Mouse (Mus musculus) C2C12 (cell line): ENCODE measurements around the gene Rcor1. TPM values are rescaled to one million over a fixed set of nuclear protein-coding genes. Genes with fewer than 3 reads are reported as not detected.

Experiments
- H3K27me3 ChIP-seq: one replicate; pipeline ENCODE4 v1.6.1; 2011; ENCODE audit not compliant: control insufficient read depth, insufficient read depth, insufficient read length
- H3K36me3 ChIP-seq: one replicate; pipeline ENCODE4 v1.6.1; 2011; ENCODE audit not compliant: control insufficient read depth, insufficient read depth
- H3K4me3 ChIP-seq: one replicate; pipeline ENCODE4 v1.5.1; 2011; ENCODE audit warnings: mild to moderate bottlenecking, control low read depth; ENCODE audit not compliant: poor library complexity, insufficient read depth, severe bottlenecking
- H3K79me2 ChIP-seq: one replicate; pipeline ENCODE4 v1.6.1; 2011; ENCODE audit not compliant: control insufficient read depth, insufficient read depth
- H3K79me3 ChIP-seq: one replicate; pipeline ENCODE4 v1.6.1; 2011; ENCODE audit warnings: low read depth, control low read depth
- H3ac ChIP-seq: one replicate; pipeline ENCODE3; 2011; ENCODE audit warnings: low read depth; ENCODE audit not compliant: control insufficient read depth, insufficient read length
- CEBPB ChIP-seq: IDR thresholded peaks from one replicate; pipeline ENCODE4 v1.6.1; 2011; ENCODE audit warnings: low read depth, mild to moderate bottlenecking, control low read depth, moderate library complexity
- CTCF ChIP-seq: IDR thresholded peaks from one replicate; pipeline ENCODE4 v1.5.1; 2011; ENCODE audit not compliant: control insufficient read depth, insufficient read depth, insufficient read length
- FOSL1 ChIP-seq: IDR thresholded peaks from one replicate; pipeline ENCODE4 v1.8.0; 2011; ENCODE audit warnings: mild to moderate bottlenecking, low read length; ENCODE audit not compliant: poor library complexity, insufficient read depth, severe bottlenecking
- MAX ChIP-seq: IDR thresholded peaks from one replicate; pipeline ENCODE4 v1.6.1; 2011; ENCODE audit warnings: mild to moderate bottlenecking, control low read depth
- MYOD1 ChIP-seq: IDR thresholded peaks from one replicate; pipeline ENCODE4 v1.6.1; 2011; ENCODE audit warnings: low read depth; ENCODE audit not compliant: control insufficient read depth, insufficient read length
- MYOG ChIP-seq: IDR thresholded peaks from one replicate; pipeline ENCODE4 v1.6.1; 2011; ENCODE audit not compliant: control insufficient read depth, insufficient read length; ENCODE audit errors: extremely low read depth
- USF1 ChIP-seq: IDR thresholded peaks from one replicate; pipeline ENCODE4 v1.6.1; 2011; ENCODE audit warnings: low read depth, mild to moderate bottlenecking, control low read depth, moderate library complexity
- polyA plus RNA-seq: library from polyadenylated mRNA; unstranded; fragments of >200 nt; fragmentation: generic; extraction: Trizol; gene quantifications from one replicate; pipeline ENCODE4 v1.2.1, GENCODE M21; 2012; ENCODE audit warnings: missing spikeins

Gene Rcor1
- polyA plus RNA-seq, 1 experiment = 7.7 TPM

DNA sequence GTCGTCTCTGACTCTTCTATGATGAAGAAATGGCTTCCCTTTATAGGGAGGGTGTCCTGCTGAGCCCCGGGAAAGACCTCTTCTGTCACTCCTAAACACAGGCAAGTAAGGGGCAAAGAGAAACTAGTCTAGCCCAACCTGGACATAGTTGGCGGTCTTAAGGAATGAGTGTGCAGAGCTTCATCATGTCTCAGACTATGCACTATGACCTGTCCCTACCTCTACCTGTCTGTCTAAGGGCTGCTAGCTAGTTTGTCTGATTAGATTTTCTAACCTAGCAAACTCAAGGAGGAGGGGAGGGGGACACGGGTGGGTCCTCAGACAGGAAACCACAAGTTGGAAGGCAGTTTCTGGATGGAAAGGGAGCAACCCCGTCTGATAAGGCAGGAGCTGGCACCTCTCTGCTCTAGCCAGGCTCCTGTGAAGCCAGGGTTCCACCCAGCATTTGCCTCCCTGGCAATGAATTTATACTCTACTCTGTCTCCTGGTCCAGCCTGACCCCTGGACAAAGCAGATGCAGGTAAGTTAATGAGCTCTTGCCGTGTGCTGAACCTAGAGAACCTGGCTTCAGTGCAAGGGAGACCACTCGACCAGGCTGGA lies 9.8 kb upstream of the Rcor1 start:
- Histone ChIP-seq H3ac (no peak overlapping the region), H3K36me3 (no peaks in the 10 kb centered on the region), H3K79me2 (no peaks in the 10 kb centered on the region), H3K27me3 (peaks cover 29% of the 10 kb centered on the region), H3K79me3 (no peaks in the 10 kb centered on the region), H3K4me3 (no peak overlapping the region)
- TF ChIP-seq USF1 = no peak
- no peak for TF ChIP-seq FOSL1
- no peak for TF ChIP-seq MYOG
- TF ChIP-seq MYOD1 = no peak
- no peak for TF ChIP-seq MAX
- no peak for TF ChIP-seq CTCF
- TF ChIP-seq CEBPB = no peak

DNA sequence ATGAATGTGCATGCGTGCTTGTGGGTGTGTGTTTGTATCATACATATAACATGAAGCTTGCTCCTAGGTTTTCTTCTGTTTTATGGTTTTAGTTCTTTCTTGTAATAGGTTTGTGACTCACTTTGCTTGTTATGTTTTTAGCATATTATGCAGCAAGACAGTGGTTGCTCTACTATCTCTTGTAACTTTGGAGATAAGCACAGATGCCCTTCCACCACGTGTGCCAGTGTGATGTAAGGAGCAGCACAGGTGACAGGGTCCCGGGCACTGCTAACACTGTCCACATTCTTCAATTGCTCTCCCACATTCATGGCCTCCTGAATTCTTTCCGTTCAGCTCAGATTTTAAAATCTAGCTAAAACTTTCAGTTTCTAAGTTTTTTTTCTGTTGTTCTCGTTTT lies 6.3 kb upstream of the Rcor1 start:
- Histone ChIP-seq H3K27me3 (peaks cover 20% of the 10 kb centered on the region), H3K36me3 (no peaks in the 10 kb centered on the region), H3K4me3 (no peak overlapping the region), H3K79me3 (no peaks in the 10 kb centered on the region), H3ac (no peak overlapping the region), H3K79me2 (no peaks in the 10 kb centered on the region)
- TF ChIP-seq CTCF (no peak), USF1 (no peak), MYOG (no peak), FOSL1 (no peak), MAX (no peak), CEBPB (no peak), MYOD1 (no peak)

DNA sequence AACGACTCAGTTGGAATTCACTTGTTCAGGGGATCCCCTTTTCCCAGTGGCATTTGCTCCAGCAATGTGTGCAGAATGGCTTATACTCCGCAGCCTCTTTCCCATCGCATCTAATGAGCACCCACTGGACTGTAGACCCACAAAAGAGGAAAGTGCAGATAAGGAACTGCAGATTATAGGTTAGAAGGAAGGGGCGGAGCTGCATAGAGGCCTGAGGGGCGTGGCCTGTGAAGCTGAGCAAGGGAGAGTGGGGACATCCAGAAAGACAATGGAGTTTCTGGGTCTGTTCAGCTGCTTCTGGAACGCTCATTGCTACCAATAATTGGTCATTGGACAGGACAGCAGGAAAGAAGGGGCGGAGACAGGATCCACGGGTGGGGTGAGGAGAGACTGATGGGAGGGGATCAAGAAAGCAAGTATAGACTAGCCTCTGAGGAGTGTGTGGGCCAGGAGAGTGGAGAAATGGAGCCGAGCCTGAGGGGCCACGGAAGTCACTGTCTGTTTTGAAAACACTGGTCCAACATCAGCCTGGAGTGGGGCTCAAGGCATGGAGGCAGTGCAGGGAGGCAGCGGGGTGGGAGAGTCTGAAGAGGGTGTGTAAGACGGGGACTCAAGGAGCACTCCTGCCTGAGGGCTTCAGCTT lies 3.8 kb upstream of the Rcor1 start:
- Histone ChIP-seq H3ac (no peak overlapping the region), H3K4me3 (no peak overlapping the region), H3K36me3 (no peaks in the 10 kb centered on the region), H3K79me2 (peaks cover 11% of the 10 kb centered on the region), H3K27me3 (no peaks in the 10 kb centered on the region), H3K79me3 (peaks cover 4% of the 10 kb centered on the region)
- TF ChIP-seq MYOG = no peak
- no peak for TF ChIP-seq MAX
- no peak for TF ChIP-seq MYOD1
- TF ChIP-seq CEBPB = no peak
- TF ChIP-seq FOSL1 = no peak
- no peak for TF ChIP-seq CTCF
- no peak for TF ChIP-seq USF1

DNA sequence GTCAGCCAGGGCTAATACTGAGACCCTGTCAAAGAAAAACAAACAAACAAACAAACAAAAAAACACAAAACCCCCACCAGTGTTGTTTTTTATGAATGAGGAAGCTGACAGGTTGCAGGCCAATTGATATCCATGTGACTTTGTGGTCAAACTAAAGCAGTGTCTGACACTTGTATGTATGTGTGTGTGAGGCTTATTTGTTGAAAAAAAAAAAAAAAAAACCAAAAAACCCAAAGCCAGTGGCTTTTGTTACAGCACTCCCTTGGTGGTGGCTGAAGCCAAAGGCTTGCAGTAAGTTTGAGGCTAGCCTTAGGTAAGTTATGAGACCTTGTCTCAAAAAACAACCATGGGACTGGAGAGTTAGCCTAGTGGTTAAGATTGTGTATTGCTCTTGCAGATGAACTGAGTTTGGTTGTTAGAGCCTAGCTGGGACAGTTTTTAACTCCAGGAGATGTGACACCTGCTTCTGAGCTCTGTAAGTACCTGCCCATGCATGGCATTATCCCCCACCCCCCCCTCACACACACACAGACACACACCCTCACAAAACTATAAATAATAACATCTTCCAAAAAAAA lies 2.9 kb upstream of the Rcor1 start:
- Histone ChIP-seq H3K36me3 (no peaks in the 10 kb centered on the region), H3K4me3 (no peak overlapping the region), H3K79me3 (peaks cover 14% of the 10 kb centered on the region), H3K79me2 (peaks cover 21% of the 10 kb centered on the region), H3K27me3 (no peaks in the 10 kb centered on the region), H3ac (no peak overlapping the region)
- TF ChIP-seq FOSL1 (no peak), MYOG (no peak), MYOD1 (no peak), CTCF (no peak), USF1 (no peak), CEBPB (no peak), MAX (no peak)

DNA sequence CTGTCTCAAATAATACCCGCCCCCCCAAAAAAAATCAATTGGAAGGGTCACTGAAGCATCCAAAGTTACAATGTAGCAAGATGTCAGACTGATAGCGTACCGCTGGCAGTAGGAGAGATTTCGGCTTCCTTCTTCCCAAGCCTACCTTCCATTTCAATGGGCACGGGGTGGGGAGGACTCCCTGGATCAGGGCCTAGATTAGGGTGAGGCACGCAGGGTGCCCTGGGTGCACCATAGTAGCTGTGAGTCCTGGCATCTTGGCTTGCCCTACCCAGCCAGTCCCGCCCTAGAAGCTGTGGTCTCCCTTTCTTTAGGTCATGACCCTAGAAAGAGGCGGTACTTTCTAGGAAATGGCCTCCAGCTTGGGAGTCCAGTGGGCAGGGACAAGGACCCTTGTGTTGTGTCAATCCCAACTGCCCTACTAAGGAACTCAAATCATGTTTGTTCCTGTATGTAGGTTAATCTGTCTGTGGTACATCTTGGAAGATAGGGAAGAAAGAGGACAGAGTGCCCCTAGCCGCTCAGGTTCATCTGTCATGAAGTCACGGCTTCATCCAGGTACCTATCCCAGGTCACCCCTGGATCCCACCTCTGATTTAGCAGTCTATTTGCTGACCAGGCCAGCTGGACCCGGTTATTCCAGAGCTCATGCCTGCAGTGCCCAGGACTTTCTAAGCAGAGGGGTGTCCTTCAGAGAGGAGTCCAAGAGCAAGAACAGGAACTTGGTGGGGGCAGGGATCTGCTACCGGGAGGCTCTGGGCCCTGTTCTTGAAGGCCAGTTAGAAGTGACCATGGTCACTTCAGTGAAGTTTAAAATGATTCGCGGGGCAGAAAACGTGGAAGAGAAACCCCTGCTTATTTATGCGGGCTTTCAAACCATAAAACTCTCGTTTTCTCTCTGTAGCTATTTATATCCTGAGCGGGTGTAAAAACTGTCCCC lies 1.6 kb upstream of the Rcor1 start:
- Histone ChIP-seq H3K27me3 (no peaks in the 10 kb centered on the region), H3ac (no peak overlapping the region), H3K79me3 (peaks cover 26% of the 10 kb centered on the region), H3K4me3 (peak overlapping the region; percentile 83), H3K36me3 (peaks cover 2% of the 10 kb centered on the region), H3K79me2 (peaks cover 33% of the 10 kb centered on the region)
- TF ChIP-seq USF1 (no peak), MYOD1 (no peak), MYOG (no peak), CTCF (no peak), FOSL1 (no peak), MAX (no peak), CEBPB (no peak)
